Mouse (Mus musculus): ENCODE measurements at regions not wholly inside any gene's neighbourhood (a gene's known extent, or its start where the extent isn't known, plus 50 kb on each side); places are given as distances from the start of the nearest gene placed in this dataset.

DNA sequence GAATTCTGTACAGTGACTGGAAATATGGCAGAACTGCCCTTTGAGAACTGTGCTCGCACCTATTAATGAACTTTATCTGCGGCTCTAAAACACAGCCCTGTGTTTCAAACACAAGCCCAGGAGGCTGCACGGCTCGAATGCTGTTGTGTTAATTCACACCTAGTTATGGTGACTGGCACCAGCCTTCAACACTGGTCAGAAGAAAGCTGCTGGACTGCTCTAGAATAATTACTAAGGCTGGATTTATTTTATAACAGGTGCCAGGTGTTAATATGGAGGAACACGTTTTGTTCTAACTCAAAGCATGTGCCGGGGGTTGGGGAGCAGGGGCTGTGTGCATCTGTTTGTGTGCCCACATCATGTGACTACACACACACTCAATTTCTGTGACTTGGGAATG lies 230.8 kb downstream of the Gm4791 start:
- no peak overlapping the region for H3K4me3 ChIP-seq
- no peaks in the 10 kb centered on the region for H3K36me3 ChIP-seq
- no peaks in the 10 kb centered on the region for H3K27me3 ChIP-seq (replicated peaks)
- no peak for ATAC-seq (ENCODE audit: low FRiP score, low read depth)
- 90% methylated on average over 6 of the region's 6 CpGs for WGBS
- no peak overlapping the region for H3K4me2 ChIP-seq (replicated peaks)
- H3K9me3 ChIP-seq = no peaks in the 10 kb centered on the region
- no peak overlapping the region for H3K27ac ChIP-seq
- H3K4me1 ChIP-seq = no peaks in the 10 kb centered on the region
- H3K9ac ChIP-seq = no peak overlapping the region

DNA sequence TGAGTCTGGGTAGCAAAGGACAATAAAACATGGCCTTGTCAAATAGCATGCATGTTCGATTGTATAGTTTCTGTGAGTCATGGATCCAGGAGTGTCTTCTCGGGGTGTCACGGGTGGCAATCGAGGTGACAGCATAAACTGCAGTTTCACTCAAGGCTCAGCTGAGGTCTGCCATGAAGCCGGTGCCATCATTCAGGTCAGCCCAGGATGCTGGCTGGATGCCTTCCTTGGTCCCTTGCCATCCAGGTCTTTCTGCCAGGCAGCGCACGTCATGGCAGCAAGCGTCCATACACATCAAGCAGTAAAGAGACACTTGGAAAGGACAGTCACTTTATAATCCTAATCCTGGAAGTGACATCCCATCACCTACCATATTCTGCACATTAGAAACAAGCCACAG lies 242.4 kb downstream of the Gm4791 start:
- Histone ChIP-seq H3K9ac (no peak overlapping the region), H3K9me3 (no peaks in the 10 kb centered on the region), H3K27me3 (replicated peaks) (no peaks in the 10 kb centered on the region), H3K4me3 (no peak overlapping the region), H3K27ac (no peak overlapping the region), H3K36me3 (no peaks in the 10 kb centered on the region), H3K4me2 (replicated peaks) (no peak overlapping the region), H3K4me1 (no peaks in the 10 kb centered on the region)
- WGBS = 91% methylated on average over 8 of the region's 8 CpGs
- ATAC-seq (ENCODE audit: low FRiP score, low read depth) = no peak

DNA sequence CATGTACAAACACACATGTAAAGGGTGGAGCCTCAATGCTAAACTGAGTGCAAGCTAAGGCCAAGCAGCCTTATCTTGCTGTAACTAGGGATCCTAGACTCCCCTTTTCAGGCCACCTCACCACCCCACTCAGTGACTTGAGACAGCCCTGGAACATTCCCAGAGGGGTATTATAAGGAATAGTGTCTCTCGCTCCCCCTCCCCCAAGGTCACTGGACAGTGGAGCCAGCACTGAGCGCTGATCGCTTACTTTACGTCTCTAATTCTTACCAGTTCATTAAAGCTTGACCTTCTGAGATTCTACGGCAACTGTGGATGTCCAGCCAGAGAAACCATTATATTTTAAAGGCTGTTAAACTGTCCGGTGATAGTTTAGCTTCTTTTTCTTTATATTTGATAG lies 243.5 kb downstream of the Gm4791 start:
- 73% methylated on average over 6 of the region's 6 CpGs for WGBS
- Histone ChIP-seq H3K9ac (no peak overlapping the region), H3K27ac (no peak overlapping the region), H3K9me3 (no peaks in the 10 kb centered on the region), H3K4me1 (no peaks in the 10 kb centered on the region), H3K36me3 (no peaks in the 10 kb centered on the region), H3K27me3 (replicated peaks) (no peaks in the 10 kb centered on the region), H3K4me2 (replicated peaks) (no peak overlapping the region), H3K4me3 (no peak overlapping the region)
- ATAC-seq (ENCODE audit: low FRiP score, low read depth) = no peak

DNA sequence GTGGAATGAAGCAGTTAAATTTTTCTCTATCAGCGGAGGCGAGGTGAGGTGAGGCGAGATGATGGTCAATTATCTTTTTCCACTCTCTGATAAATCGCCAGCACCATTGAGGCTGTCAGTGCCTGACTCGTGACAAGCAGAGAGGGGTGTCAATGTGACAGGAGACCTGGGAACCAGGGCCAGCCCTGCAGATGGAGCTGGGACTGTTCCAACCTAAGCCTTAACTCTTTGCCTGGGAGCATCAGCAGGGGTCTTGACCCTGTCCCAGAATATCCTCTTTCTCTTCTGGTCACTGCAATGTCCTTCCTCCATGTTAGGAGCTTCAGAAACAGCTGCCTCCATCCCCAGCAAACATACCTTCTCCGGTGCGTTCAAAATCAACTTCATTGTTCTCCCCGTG lies 244.0 kb downstream of the Gm4791 start:
- Histone ChIP-seq H3K27ac (no peak overlapping the region), H3K4me1 (no peaks in the 10 kb centered on the region), H3K36me3 (no peaks in the 10 kb centered on the region), H3K27me3 (replicated peaks) (no peaks in the 10 kb centered on the region), H3K9me3 (no peaks in the 10 kb centered on the region), H3K4me3 (no peak overlapping the region), H3K9ac (no peak overlapping the region), H3K4me2 (replicated peaks) (no peak overlapping the region)
- WGBS = 71% methylated on average over 8 of the region's 8 CpGs
- no peak for ATAC-seq (ENCODE audit: low FRiP score, low read depth)

DNA sequence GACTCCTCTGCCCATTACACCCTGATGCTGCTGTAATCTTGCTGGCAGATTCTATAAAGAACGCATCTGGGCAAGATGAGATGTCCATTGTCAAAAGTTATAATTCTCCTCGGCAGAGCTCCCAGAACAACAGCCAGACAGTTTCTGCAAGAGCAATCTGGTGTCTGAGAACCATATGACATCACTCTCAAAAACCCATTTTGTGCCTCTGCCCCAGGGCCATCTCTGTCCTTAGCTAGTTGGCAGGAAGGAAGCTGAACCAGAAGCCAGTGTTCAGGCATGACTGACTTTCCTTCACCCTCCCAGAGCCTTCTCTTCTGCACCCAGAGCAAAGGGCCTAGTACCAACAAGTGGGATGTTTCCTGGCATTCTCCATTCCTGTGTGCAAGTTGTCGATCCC lies 250.5 kb downstream of the Gm4791 start:
- H3K36me3 ChIP-seq = no peaks in the 10 kb centered on the region
- 77% methylated on average over 3 of the region's 3 CpGs for WGBS

DNA sequence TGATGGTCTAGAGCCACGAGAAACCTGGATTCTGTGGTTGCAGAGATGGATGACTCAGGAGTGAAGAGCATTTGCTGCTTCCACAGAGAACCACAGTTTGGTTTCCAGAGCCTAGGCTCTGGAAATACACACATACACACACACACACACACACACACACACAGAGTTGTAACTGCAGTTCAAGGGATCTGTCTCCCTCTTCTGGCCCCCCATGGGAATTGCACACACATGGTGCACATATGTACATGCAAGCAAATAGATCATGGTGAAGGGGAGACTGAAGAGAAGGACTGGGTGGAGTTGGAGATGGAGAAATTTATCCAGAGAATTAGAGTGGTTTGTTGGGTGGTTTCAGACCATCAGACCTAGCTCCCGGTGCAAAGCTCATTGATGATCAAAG lies 252.6 kb downstream of the Gm4791 start:
- no peak overlapping the region for H3K4me3 ChIP-seq
- H3K9me3 ChIP-seq = no peaks in the 10 kb centered on the region
- H3K36me3 ChIP-seq = no peaks in the 10 kb centered on the region
- H3K4me1 ChIP-seq = no peaks in the 10 kb centered on the region
- WGBS = 93% methylated on average over 2 of the region's 2 CpGs
- H3K27ac ChIP-seq = no peak overlapping the region
- no peak for ATAC-seq (ENCODE audit: low FRiP score, low read depth)
- H3K27me3 ChIP-seq (replicated peaks) = no peaks in the 10 kb centered on the region
- H3K4me2 ChIP-seq (replicated peaks) = no peak overlapping the region
- no peak overlapping the region for H3K9ac ChIP-seq

More for the DNA sequence above, 250.5 kb downstream of the Gm4791 start:
- Histone ChIP-seq H3K27ac (no peak overlapping the region), H3K27me3 (replicated peaks) (no peaks in the 10 kb centered on the region), H3K9ac (no peak overlapping the region), H3K4me2 (replicated peaks) (no peak overlapping the region), H3K4me3 (no peak overlapping the region), H3K9me3 (no peaks in the 10 kb centered on the region), H3K4me1 (no peaks in the 10 kb centered on the region)
- ATAC-seq (ENCODE audit: low FRiP score, low read depth) = no peak

DNA sequence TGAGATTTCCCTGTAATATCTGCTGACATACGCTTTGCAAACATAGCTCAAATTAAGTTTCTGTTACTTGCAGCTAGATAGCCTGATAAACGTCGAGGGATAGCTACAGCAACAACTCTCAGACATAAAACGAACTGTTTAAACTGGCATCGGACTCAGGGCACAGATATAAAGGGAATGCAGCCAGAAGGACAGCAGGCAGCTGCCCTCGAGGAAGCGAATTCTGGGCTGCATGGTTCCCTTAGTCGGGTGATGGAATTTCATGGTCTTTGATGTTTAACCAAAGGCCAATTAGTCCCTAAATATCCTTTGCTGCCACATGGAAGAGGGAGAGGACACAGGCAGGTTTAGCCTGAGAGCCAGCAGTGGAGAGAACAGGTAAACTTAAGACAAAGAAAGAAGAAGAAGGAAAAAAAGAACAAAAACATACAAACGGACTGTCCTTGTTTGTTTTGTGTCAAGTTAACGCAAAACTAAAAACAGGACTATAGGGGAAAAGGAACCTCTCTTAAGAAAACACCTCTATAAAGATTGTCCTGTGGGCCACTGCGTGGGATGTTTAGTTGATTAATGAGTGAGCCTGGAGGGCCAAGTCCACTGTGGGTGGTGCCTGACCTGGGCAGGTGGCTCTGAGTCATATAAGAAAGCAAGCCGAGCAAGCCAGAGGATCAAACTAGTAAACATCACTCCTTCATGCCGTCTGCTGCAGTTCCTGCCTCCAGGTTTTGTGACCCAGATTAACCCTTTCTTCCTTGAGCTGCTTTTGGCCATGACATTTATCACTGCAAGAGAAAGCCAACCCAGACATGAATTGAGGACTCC lies 255.5 kb downstream of the Gm4791 start:
- H3K36me3 ChIP-seq = no peaks in the 10 kb centered on the region
- no peak overlapping the region for H3K27ac ChIP-seq
- no peak for ATAC-seq (ENCODE audit: low FRiP score, low read depth)
- H3K4me2 ChIP-seq (replicated peaks) = no peak overlapping the region
- no peak overlapping the region for H3K4me3 ChIP-seq
- no peak overlapping the region for H3K9ac ChIP-seq
- no peaks in the 10 kb centered on the region for H3K9me3 ChIP-seq
- WGBS = 54% methylated on average over 13 of the region's 13 CpGs
- H3K27me3 ChIP-seq (replicated peaks) = no peaks in the 10 kb centered on the region
- no peaks in the 10 kb centered on the region for H3K4me1 ChIP-seq

DNA sequence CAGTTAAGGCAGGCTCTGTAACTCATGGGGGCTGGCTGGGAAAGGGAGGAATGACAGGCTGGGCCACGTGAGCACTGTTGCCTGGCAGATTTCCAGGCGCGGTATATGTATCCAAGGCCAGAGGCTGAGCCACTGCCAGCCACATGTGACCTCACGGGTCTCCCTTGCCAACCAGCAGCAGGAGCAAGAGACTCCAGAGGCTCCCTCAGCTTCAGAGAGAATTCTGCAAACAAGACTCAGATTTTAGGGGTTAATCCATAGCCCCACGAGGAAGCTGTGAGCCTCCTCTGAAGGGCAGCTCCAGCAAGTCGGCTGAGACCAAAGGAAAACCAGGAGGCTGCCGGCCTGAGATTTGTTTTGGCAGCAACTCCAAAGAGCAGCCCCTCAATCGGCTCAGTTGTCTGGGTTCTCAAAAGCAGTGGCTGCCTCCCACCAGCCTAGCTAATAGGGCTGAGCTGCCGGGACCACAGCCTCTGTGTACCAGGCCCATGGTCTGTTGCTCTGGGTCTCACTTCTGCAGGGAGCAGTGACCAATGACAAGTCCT lies 264.0 kb upstream of the Cadm1 start:
- H3K4me1 ChIP-seq = no peaks in the 10 kb centered on the region
- 68% methylated on average over 9 of the region's 9 CpGs for WGBS
- no peak overlapping the region for H3K27ac ChIP-seq
- H3K9me3 ChIP-seq = no peaks in the 10 kb centered on the region
- H3K27me3 ChIP-seq (replicated peaks) = no peaks in the 10 kb centered on the region
- no peak overlapping the region for H3K4me2 ChIP-seq (replicated peaks)
- no peak overlapping the region for H3K9ac ChIP-seq
- no peak overlapping the region for H3K4me3 ChIP-seq
- ATAC-seq (ENCODE audit: low FRiP score, low read depth) = no peak
- H3K36me3 ChIP-seq = no peaks in the 10 kb centered on the region

DNA sequence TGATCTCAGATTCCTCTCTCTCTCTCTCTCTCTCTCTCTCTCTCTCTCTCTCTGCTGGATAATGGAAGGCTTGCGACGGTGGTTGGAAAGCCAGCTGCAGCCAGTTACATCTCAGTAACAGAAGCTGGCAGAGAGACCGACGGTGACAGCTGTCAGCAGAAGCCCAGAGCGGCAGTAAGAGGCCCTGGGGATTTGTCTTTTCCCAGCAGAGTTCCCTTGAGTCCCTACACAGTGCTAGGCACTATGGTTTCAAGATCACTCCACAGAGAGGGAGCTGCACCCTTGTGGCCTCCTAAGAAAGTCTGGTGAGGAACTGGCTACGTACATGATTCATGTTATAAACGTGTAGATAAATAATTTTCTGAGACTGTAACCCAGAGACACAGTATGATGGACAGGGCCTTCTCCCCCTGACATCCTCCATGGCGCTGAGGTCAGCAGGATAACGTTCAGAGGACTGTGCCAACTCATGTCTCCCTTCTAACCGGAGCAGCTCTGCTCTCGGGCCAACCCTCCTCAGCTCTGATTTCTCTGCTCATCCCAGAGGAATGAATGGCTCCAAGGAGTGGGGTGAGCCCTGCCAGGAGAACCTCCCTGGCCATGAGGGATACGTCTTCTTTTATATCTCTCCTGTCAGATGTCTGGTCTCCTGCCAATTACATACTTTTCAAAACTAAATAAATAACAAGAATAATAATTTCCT lies 253.5 kb upstream of the Cadm1 start:
- Histone ChIP-seq H3K9me3 (no peaks in the 10 kb centered on the region), H3K27ac (no peak overlapping the region), H3K27me3 (replicated peaks) (no peaks in the 10 kb centered on the region), H3K36me3 (no peaks in the 10 kb centered on the region), H3K4me1 (peaks cover 16% of the 10 kb centered on the region), H3K4me3 (no peak overlapping the region), H3K4me2 (replicated peaks) (no peak overlapping the region), H3K9ac (no peak overlapping the region)
- ATAC-seq (ENCODE audit: low FRiP score, low read depth) = no peak
- 55% methylated on average over 12 of the region's 12 CpGs for WGBS

DNA sequence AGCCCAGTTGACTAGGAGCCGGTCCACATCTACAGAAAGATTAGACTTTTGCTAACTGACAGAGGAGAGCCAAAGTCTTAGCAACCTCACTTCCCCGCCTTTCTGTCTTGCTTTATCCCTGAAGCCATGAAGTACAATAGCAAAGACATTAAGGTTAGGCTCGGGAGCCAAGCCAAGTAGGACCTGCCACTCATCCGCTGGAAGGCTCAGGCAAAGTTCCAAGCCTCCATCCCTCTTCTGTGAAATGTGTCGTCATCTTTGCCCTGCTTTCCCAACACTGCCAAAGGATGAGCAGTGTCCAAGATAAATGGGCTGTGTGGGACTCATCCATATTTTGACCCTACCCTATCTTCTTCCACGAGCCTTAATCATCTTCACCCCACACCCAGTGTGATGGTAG lies 250.6 kb upstream of the Cadm1 start:
- Histone ChIP-seq H3K4me1 (peaks cover 20% of the 10 kb centered on the region), H3K27ac (no peak overlapping the region)
- 90% methylated on average over 6 of the region's 6 CpGs for WGBS

DNA sequence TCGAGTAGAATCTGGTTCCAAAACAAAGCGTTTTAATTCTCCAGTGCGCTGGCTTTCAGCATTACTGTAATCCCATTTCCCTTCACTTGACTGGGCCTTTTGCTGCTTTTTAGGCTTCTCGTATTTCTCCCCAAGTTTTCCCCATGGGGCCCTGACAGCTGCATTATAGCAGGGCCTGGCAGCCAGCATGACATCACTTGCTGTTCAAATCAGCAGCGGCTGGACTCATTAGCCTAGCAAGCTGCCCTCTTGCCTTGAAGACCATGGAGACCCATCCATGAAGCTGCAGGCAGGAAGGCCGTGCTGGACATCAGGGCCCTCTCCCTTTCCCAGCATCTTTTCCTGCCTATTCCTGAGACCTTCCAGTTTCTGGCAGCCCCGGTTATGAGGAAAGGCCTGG lies 249.8 kb upstream of the Cadm1 start:
- H3K4me2 ChIP-seq (replicated peaks) = no peak overlapping the region
- no peak overlapping the region for H3K9ac ChIP-seq
- no peak overlapping the region for H3K4me3 ChIP-seq
- H3K9me3 ChIP-seq = no peaks in the 10 kb centered on the region
- no peak overlapping the region for H3K27ac ChIP-seq
- no peaks in the 10 kb centered on the region for H3K27me3 ChIP-seq (replicated peaks)
- peaks cover 20% of the 10 kb centered on the region for H3K4me1 ChIP-seq
- no peaks in the 10 kb centered on the region for H3K36me3 ChIP-seq
- no peak for ATAC-seq (ENCODE audit: low FRiP score, low read depth)
- 37% methylated on average over 7 of the region's 7 CpGs for WGBS

More for the DNA sequence above, 250.6 kb upstream of the Cadm1 start:
- Histone ChIP-seq H3K4me2 (replicated peaks) (no peak overlapping the region), H3K9ac (no peak overlapping the region), H3K9me3 (no peaks in the 10 kb centered on the region), H3K36me3 (no peaks in the 10 kb centered on the region), H3K27me3 (replicated peaks) (no peaks in the 10 kb centered on the region), H3K4me3 (no peak overlapping the region)
- no peak for ATAC-seq (ENCODE audit: low FRiP score, low read depth)

DNA sequence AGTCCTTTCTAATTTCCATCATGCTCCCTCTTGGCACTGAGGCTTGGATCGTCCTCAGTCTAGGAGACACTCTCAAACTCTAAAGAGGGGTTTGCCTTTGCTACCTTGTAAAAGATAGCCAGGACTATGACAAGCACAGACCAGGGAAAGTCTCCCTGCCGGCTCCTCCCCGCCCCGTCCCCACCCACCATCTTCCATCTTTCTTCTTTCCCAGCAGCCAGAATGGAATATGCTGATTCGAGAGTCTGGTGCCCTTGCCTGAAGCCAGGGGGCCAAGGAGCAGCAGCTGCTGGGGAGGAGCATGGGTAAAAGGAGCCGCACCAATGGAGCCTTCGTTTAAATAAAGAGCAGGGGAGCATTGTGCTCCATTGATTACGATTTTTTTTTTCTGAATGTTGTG lies 249.4 kb upstream of the Cadm1 start:
- no peaks in the 10 kb centered on the region for H3K27me3 ChIP-seq (replicated peaks)
- no peak overlapping the region for H3K27ac ChIP-seq
- no peaks in the 10 kb centered on the region for H3K9me3 ChIP-seq
- 33% methylated on average over 8 of the region's 8 CpGs for WGBS
- no peaks in the 10 kb centered on the region for H3K36me3 ChIP-seq
- H3K4me1 ChIP-seq = peaks cover 20% of the 10 kb centered on the region
- H3K4me3 ChIP-seq = no peak overlapping the region
- no peak overlapping the region for H3K4me2 ChIP-seq (replicated peaks)
- no peak overlapping the region for H3K9ac ChIP-seq
- no peak for ATAC-seq (ENCODE audit: low FRiP score, low read depth)
